Mouse (Mus musculus) neural tube, embryonic 13.5 days (tissue): ENCODE data around the gene Actrt2. TPM values are rescaled to one million over a fixed set of nuclear protein-coding genes. Genes with fewer than 3 reads are reported as not detected.

Experiments used
- ATAC-seq: fragments of 200-750 bp; cut with Nextera tagmentation; 2 replicates; pipeline ENCODE4 v1.8.0; 2017; ENCODE audit warnings: low read depth, mild to moderate bottlenecking, moderate TSS enrichment, moderate library complexity
- H3K27ac ChIP-seq: fragments of 300-500 bp; sonication (generic); replicated peaks from 2 replicates; pipeline ENCODE4 v1.5.1; 2015; ENCODE audit warnings: moderate library complexity, mild to moderate bottlenecking, inconsistent platforms
- H3K27me3 ChIP-seq: fragments of 300-500 bp; sonication (generic); 2 replicates; pipeline ENCODE4 v1.6.1; 2015; ENCODE audit warnings: mild to moderate bottlenecking, inconsistent platforms
- H3K36me3 ChIP-seq: fragments of 300-500 bp; sonication (generic); 2 replicates; pipeline ENCODE4 v1.6.1; 2015; ENCODE audit warnings: mild to moderate bottlenecking, inconsistent platforms
- H3K4me1 ChIP-seq: fragments of 300-500 bp; sonication (generic); replicated peaks from 2 replicates; pipeline ENCODE4 v1.6.1; 2015; ENCODE audit warnings: inconsistent platforms
- H3K4me2 ChIP-seq: fragments of 300-500 bp; sonication (generic); 2 replicates; pipeline ENCODE4 v1.6.1; 2015; ENCODE audit warnings: inconsistent platforms, mild to moderate bottlenecking, moderate library complexity
- H3K4me3 ChIP-seq: fragments of 300-500 bp; sonication (generic); 2 replicates; pipeline ENCODE4 v1.5.1; 2015; ENCODE audit warnings: mild to moderate bottlenecking, inconsistent platforms
- H3K9ac ChIP-seq: fragments of 300-500 bp; sonication (generic); 2 replicates; pipeline ENCODE4 v1.6.1; 2015; ENCODE audit warnings: moderate library complexity, mild to moderate bottlenecking, inconsistent platforms
- H3K9me3 ChIP-seq: fragments of 300-500 bp; sonication (generic); 2 replicates; pipeline ENCODE4 v1.6.1; 2016; ENCODE audit warnings: inconsistent platforms
- WGBS: fragments of 180-500 bp; shearing (Covaris S2); methylation state at CpG from one replicate; pipeline ENCODE4 v1.1.7; 2015; 5-methylcytosine and 5-hydroxymethylcytosine counted together
- polyA plus RNA-seq: library from polyadenylated mRNA; unstranded; fragments of >200 nt; fragmentation: Nextera tagmentation; extraction: Ambion mirVana; gene quantifications from 2 replicates; pipeline ENCODE4 v1.2.1, GENCODE M21; 2015

Gene Actrt2
- not detected in 2 replicates for polyA plus RNA-seq

DNA sequence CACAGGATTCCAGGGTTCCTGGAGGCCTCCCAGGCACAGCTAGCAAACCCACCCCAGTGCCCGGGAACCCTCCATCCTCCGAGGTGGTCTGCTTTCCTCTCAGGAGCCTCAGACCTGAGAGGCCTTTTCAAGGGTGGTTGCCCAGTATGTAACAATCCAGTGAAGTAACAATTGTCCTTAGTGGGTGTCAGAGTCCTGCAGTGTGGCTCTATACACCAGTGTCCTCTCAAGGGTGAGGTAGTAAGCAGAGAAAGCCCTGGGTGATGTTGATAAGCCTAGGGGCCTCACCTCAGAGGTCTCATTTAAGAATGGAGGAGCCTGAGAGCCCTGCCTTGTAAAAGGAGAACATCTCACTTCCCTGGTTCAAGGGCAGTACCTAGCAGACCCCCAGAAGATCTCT is at the start of gene Actrt2:
Gene Actrt2, minus strand, starts transcription at position 101 of the 400 bp plus-strand sequence.
- Histone ChIP-seq H3K9me3 (no peaks in the 10 kb centered on the region), H3K9ac (no peak within 1 kb of the TSS), H3K4me2 (no peak within 1 kb of the TSS), H3K27ac (no peak within 1 kb of the TSS), H3K36me3 (no peaks in the 10 kb centered on the region), H3K27me3 (peaks cover 27% of the 10 kb centered on the region), H3K4me3 (no peak within 1 kb of the TSS), H3K4me1 (0 out of 2 replicates have a peak, but pooled peaks cover 8% of the 10 kb centered on the region)
- WGBS = 86% methylated on average over 2 of the region's 2 CpGs
- ATAC-seq = no peak

DNA sequence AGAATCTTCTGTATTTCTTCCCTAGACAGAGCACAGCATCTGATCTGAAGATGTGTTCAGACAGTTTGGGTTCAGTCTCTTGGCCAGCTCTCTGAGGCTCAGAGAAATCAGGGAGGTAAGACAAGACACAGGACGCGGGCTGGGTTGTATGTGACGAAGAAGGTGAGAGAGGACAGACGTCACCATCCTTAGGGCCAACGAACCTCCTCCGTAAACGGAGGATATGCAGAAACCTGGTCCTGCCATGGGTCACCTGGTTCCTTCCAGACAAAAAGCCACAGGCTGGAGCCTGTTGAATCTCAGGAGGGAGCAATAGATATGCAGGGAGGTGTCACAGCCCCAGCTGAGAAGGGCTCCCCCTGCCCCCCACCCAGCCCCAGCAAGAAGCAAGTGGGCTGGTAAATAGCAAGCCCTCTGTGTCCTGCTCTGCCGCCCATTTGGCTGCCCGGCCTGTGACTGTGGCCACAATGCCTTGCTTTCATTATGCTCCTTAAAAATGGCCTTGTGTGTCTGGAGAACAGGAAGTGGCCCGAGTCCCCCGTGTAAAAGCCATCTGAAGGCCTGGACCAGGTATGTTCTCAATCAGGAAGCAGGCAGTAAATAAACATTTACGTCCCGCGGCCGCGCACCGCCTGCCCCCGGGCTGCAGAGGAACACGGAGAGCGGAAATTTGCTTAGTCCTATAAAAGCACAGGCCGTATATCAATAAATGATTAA is 41.9 kb upstream of the Actrt2 start:
- Histone ChIP-seq H3K4me3 (no peak overlapping the region), H3K9ac (no peak overlapping the region), H3K4me1 (no peaks in the 10 kb centered on the region; the same call in 1 of the 2 replicates), H3K27me3 (peaks cover 3% of the 10 kb centered on the region; the same call in 1 of the 2 replicates), H3K4me2 (no peak overlapping the region), H3K27ac (no peak overlapping the region), H3K36me3 (no peaks in the 10 kb centered on the region), H3K9me3 (no peaks in the 10 kb centered on the region)
- ATAC-seq = no peak
- 71% methylated on average over 21 of the region's 21 CpGs for WGBS

GRCm38 (mm10) chr4:154708811-154709210 is 41.1 kb upstream of the Actrt2 start:
- Histone ChIP-seq H3K9me3 (no peaks in the 10 kb centered on the region), H3K4me1 (no peaks in the 10 kb centered on the region; the same call in 1 of the 2 replicates), H3K27me3 (peaks cover 3% of the 10 kb centered on the region; the same call in 1 of the 2 replicates), H3K36me3 (no peaks in the 10 kb centered on the region), H3K9ac (no peak overlapping the region), H3K27ac (no peak overlapping the region), H3K4me2 (no peak overlapping the region), H3K4me3 (no peak overlapping the region)
- no peak for ATAC-seq
- 64% methylated on average over 2 of the region's 2 CpGs for WGBS

GRCm38 (mm10) chr4:154708223-154708622 is 40.6 kb upstream of the Actrt2 start:
- ATAC-seq = no peak
- H3K36me3 ChIP-seq = no peaks in the 10 kb centered on the region
- no peak overlapping the region for H3K4me2 ChIP-seq
- no peak overlapping the region for H3K4me3 ChIP-seq
- no peak overlapping the region for H3K9ac ChIP-seq
- peaks cover 3% of the 10 kb centered on the region; the same call in 1 of the 2 replicates for H3K27me3 ChIP-seq
- no peak overlapping the region for H3K27ac ChIP-seq
- H3K9me3 ChIP-seq = no peaks in the 10 kb centered on the region
- WGBS = 77% methylated on average over 11 of the region's 11 CpGs
- no peaks in the 10 kb centered on the region; the same call in 1 of the 2 replicates for H3K4me1 ChIP-seq

- H3K9ac ChIP-seq = no peak overlapping the region
- ATAC-seq = no peak
- H3K36me3 ChIP-seq = no peaks in the 10 kb centered on the region
- 87% methylated on average over 4 of the region's 4 CpGs for WGBS
- no peaks in the 10 kb centered on the region; the same call in 1 of the 2 replicates for H3K4me1 ChIP-seq
- H3K4me2 ChIP-seq = no peak overlapping the region
- no peak overlapping the region for H3K27ac ChIP-seq
- H3K27me3 ChIP-seq = peaks cover 3% of the 10 kb centered on the region; the same call in 1 of the 2 replicates
- no peaks in the 10 kb centered on the region for H3K9me3 ChIP-seq
- H3K4me3 ChIP-seq = no peak overlapping the region
These were observed 39.9 kb upstream of the Actrt2 start for GRCm38 (mm10) chr4:154707521-154707920.

DNA sequence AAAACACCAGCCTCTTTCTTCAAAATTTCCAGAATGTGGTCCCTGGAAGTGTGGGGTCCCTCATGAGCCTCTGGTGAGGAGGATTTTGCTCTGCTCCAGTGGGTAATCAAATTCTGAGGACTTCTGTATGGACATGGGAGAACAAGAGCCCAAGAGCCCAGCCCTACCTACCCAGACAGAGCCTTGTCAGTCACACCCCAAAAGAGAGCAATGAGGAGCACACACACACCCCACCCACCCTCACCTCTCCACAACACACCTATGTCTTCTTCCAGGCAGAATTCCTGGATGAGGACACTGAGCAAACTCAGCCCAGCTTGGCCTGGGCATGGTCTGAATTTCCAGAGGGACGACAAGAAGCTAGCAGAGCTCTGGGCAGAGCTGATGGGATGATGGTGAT is 38.8 kb upstream of the Actrt2 start:
- WGBS = 86% methylated on average over 1 of the region's 1 CpGs
- no peaks in the 10 kb centered on the region for H3K9me3 ChIP-seq
- no peaks in the 10 kb centered on the region for H3K36me3 ChIP-seq
- no peaks in the 10 kb centered on the region; the same call in 1 of the 2 replicates for H3K4me1 ChIP-seq
- H3K27me3 ChIP-seq = no peaks in the 10 kb centered on the region
- no peak overlapping the region for H3K9ac ChIP-seq
- ATAC-seq = no peak
- no peak overlapping the region for H3K27ac ChIP-seq
- H3K4me3 ChIP-seq = no peak overlapping the region
- no peak overlapping the region for H3K4me2 ChIP-seq

DNA sequence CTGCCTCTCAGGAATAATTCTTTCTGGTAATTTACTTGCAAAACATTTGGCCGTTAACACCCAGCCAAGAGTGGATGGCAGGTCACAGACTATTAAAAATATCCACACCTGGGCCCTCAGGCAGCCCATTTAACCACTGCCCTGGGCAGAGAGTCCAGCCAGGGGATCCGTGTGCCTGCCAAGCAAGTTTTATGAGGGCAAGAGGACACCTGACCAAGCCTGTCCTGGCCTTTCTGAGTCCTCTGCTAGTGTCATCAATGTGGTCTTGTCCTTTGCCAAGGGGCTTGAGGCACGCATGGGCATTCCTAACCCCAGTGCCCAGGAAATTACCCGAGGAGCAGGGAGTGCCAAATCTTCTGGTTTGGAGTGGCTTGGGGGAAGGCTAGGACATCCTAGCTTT is 38.0 kb upstream of the Actrt2 start:
- 69% methylated on average over 4 of the region's 4 CpGs for WGBS
- no peak for ATAC-seq
- Histone ChIP-seq H3K9ac (no peak overlapping the region), H3K9me3 (no peaks in the 10 kb centered on the region), H3K4me1 (no peaks in the 10 kb centered on the region; the same call in 1 of the 2 replicates), H3K4me3 (no peak overlapping the region), H3K36me3 (no peaks in the 10 kb centered on the region), H3K27me3 (no peaks in the 10 kb centered on the region), H3K27ac (no peak overlapping the region), H3K4me2 (no peak overlapping the region)

GRCm38 (mm10) chr4:154705056-154705455 is 37.4 kb upstream of the Actrt2 start:
- Histone ChIP-seq H3K27me3 (no peaks in the 10 kb centered on the region), H3K27ac (no peak overlapping the region), H3K4me3 (no peak overlapping the region), H3K4me1 (no peaks in the 10 kb centered on the region; the same call in 1 of the 2 replicates), H3K4me2 (no peak overlapping the region), H3K9ac (no peak overlapping the region), H3K36me3 (no peaks in the 10 kb centered on the region), H3K9me3 (no peaks in the 10 kb centered on the region)
- ATAC-seq = no peak
- WGBS = 88% methylated on average over 6 of the region's 6 CpGs

DNA sequence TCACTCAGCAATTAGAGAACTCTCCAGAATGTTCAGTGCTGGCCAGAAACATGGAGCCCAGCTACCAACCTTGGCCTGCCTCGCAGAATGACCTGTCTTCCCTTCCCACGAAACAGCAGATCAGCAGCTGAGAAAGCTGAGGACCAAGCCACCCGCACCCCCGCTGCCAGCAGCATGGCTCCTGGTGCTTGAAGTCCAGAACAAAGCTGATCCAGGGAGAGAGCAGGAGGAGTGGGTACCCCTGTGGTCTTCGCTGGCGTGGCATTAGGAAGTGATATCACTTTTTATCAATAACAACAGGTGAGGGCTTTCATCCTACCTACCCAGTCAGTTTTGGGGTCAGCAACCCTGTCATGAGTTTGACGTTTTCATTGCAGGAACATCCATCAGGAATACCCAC is 36.9 kb upstream of the Actrt2 start:
- Histone ChIP-seq H3K9ac (no peak overlapping the region), H3K4me1 (no peaks in the 10 kb centered on the region; the same call in 1 of the 2 replicates), H3K27me3 (no peaks in the 10 kb centered on the region), H3K4me2 (no peak overlapping the region), H3K4me3 (no peak overlapping the region), H3K9me3 (no peaks in the 10 kb centered on the region), H3K36me3 (no peaks in the 10 kb centered on the region), H3K27ac (no peak overlapping the region)
- 89% methylated on average over 7 of the region's 7 CpGs for WGBS
- ATAC-seq = no peak

- Histone ChIP-seq H3K9ac (no peak overlapping the region), H3K27ac (no peak overlapping the region), H3K4me2 (no peak overlapping the region), H3K4me3 (no peak overlapping the region), H3K27me3 (peaks cover 2% of the 10 kb centered on the region; the same call in 1 of the 2 replicates), H3K9me3 (no peaks in the 10 kb centered on the region), H3K36me3 (no peaks in the 10 kb centered on the region), H3K4me1 (no peaks in the 10 kb centered on the region)
- WGBS = 65% methylated on average over 7 of the region's 7 CpGs
- no peak for ATAC-seq
These were observed 35.9 kb upstream of the Actrt2 start for GRCm38 (mm10) chr4:154703426-154704070.

DNA sequence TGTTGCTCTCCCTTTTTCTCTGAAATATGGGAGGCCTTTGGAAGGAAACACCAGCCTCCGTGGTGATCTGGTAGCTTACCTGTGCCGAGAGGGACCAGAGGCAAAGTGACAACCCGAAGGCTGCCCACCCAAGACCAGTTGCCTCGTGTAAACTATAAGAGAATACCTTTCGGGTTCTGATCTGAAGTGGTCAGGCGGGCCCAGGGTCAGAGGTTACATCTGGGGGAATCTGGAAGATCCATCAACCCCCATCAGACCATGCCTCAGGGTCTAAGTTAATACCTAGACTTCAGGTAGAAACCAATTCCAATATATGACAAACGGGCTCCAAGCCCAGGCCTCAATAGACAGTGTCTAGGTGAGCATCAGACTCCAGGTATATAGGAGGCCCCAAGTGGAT is 35.3 kb upstream of the Actrt2 start:
- Histone ChIP-seq H3K27me3 (peaks cover 5% of the 10 kb centered on the region; the same call in 1 of the 2 replicates), H3K36me3 (no peaks in the 10 kb centered on the region), H3K9me3 (no peaks in the 10 kb centered on the region), H3K27ac (no peak overlapping the region), H3K4me2 (no peak overlapping the region), H3K9ac (no peak overlapping the region), H3K4me1 (no peaks in the 10 kb centered on the region; the same call in 1 of the 2 replicates), H3K4me3 (no peak overlapping the region)
- no peak for ATAC-seq
- WGBS = 89% methylated on average over 7 of the region's 7 CpGs

DNA sequence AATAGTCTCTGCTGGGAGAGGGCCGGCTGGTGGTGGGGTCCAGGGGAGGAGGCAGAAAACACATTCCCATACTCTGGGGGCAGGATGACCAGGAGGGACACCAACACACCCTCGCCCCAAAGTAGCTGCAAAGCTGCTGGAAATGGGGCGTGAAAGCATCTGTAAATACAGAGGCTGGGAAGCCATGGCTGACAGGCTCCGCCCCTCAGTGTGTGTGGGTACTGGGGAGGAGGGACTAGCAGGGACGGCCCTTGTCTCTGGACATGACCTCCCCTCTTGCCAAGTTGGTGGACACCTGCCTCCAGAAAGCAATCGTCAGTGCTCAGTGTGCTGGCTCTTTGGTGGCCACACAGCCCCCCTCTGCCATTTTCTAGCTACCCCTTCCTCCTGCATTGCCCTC is 34.5 kb upstream of the Actrt2 start:
- no peaks in the 10 kb centered on the region; the same call in 1 of the 2 replicates for H3K4me1 ChIP-seq
- H3K36me3 ChIP-seq = no peaks in the 10 kb centered on the region
- H3K4me3 ChIP-seq = no peak overlapping the region
- peaks cover 5% of the 10 kb centered on the region; the same call in 1 of the 2 replicates for H3K27me3 ChIP-seq
- H3K9me3 ChIP-seq = no peaks in the 10 kb centered on the region
- no peak for ATAC-seq
- WGBS = 65% methylated on average over 6 of the region's 6 CpGs
- no peak overlapping the region for H3K9ac ChIP-seq
- H3K4me2 ChIP-seq = no peak overlapping the region
- no peak overlapping the region for H3K27ac ChIP-seq
